Comparison of ENCODE assay signal across 31 mouse cellular contexts in genomic region chr11:100360175-100360574, GRCm38 (mm10). TPM values are rescaled to one million over a fixed set of nuclear protein-coding genes. Genes with fewer than 3 reads are reported as not detected.
DNase-seq lines count a peak whose midpoint lies in the region; ATAC-seq and TF ChIP-seq lines count a peak whose summit lies in the region.
"Had no signal": no experiment of that assay in that cellular context is flagged by ENCODE, and none has a peak within 500 bp of the region (broad histone marks: within the 10 kb centered on the region; RNA-seq: fewer than 3 reads in every experiment).

No protein-coding gene starts in this region.

- H3K27ac ChIP-seq in kidney, postnatal 0 days: no peak overlapping the region
- H3K27ac ChIP-seq in kidney, embryonic 16.5 days (ENCODE audit: low read length): no peak overlapping the region
- no peak overlapping the region for H3K27ac ChIP-seq in CH12.LX (ENCODE audit: insufficient read depth, low read depth)
- no peak overlapping the region for H3K27ac ChIP-seq in neural tube, embryonic 15.5 days (replicated peaks)
- no peak overlapping the region for H3K27ac ChIP-seq in left cerebral cortex, adult 2 months
- H3K27ac ChIP-seq: forebrain, embryonic 10.5 days; forebrain, embryonic 13.5 days; heart, adult 2 months; heart, embryonic 10.5 days; heart, embryonic 13.5 days; hindbrain, embryonic 14.5 days; hindbrain, postnatal 0 days had no signal

- TF ChIP-seq POLR2A in CH12.LX (IDR thresholded peaks at IDR 0.05; ENCODE audit: low read depth, low read length): no peak

- H3K4me2 ChIP-seq in kidney, postnatal 0 days (ENCODE audit: low read length): no peak overlapping the region
- no peak overlapping the region for H3K4me2 ChIP-seq in kidney, embryonic 16.5 days (replicated peaks; ENCODE audit: low read depth, low read length)
- H3K4me2 ChIP-seq in CH12.LX (ENCODE audit: insufficient read depth, low read depth, poor library complexity, severe bottlenecking): no peak overlapping the region
- H3K4me2 ChIP-seq in neural tube, embryonic 15.5 days: no peak overlapping the region
- H3K4me2 ChIP-seq: forebrain, embryonic 13.5 days; heart, embryonic 13.5 days; hindbrain, embryonic 14.5 days had no signal

- ATAC-seq in kidney, postnatal 0 days (replicated peaks; ENCODE audit: low FRiP score, low read depth): no peak
- no peak for ATAC-seq in kidney, embryonic 16.5 days (ENCODE audit: low FRiP score, low TSS enrichment)
- ATAC-seq in neural tube, embryonic 15.5 days (ENCODE audit: low FRiP score): no peak
- ATAC-seq: activated CD4-positive, CD25-positive, alpha-beta regulatory T cell, adult 4 months; forebrain, embryonic 13.5 days; forebrain, embryonic 16.5 days; hindbrain, postnatal 0 days; inflammation-experienced regulatory T-cells, adult 6 months had no signal

- no peaks in the 10 kb centered on the region for H3K79me2 ChIP-seq in CH12.LX (replicated peaks; ENCODE audit: control insufficient read depth, extremely low read depth, insufficient read depth, poor library complexity, severe bottlenecking)

- no peak overlapping the region for H3K9ac ChIP-seq in kidney, postnatal 0 days (ENCODE audit: low read depth, low read length)
- H3K9ac ChIP-seq in kidney, embryonic 16.5 days (replicated peaks; ENCODE audit: low read length): no peak overlapping the region
- no peak overlapping the region for H3K9ac ChIP-seq in CH12.LX (ENCODE audit: insufficient read depth, low read depth)
- H3K9ac ChIP-seq in neural tube, embryonic 15.5 days (replicated peaks): no peak overlapping the region
- H3K9ac ChIP-seq: forebrain, embryonic 13.5 days; heart, embryonic 13.5 days; hindbrain, embryonic 14.5 days had no signal

- DNase-seq in kidney, postnatal 0 days (ENCODE audit: low spot score): no peak
- peak; percentile 21 for DNase-seq in A20 (ENCODE audit: low read depth, low spot score)
- DNase-seq in CH12.LX (ENCODE audit: extremely low read depth): no peak
- no peak for DNase-seq in left cerebral cortex, adult 2 months (ENCODE audit: extremely low spot score in 1 of 2, low spot score in 2 of 2)
- DNase-seq: adrenal gland, postnatal 10 days; adrenal gland, postnatal 36 days; cerebellum, adult 2 months; cerebellum, postnatal 10 days; cerebellum, postnatal 36 days; embryo, embryonic 11 days; gastrocnemius, postnatal 10 days; gastrocnemius, postnatal 36 days; heart, adult 2 months; heart, postnatal 14 days; heart, postnatal 4 days had no signal

- TF ChIP-seq CTCF in kidney, postnatal 0 days (IDR thresholded peaks at IDR 0.05; ENCODE audit: low read depth): 0 out of 2 replicates have a peak, but pooled peaks have one; percentile 20
- TF ChIP-seq CTCF in CH12.LX (conservative IDR thresholded peaks at IDR 0.05 in 1 of 2, IDR thresholded peaks at IDR 0.05 in 1 of 2; ENCODE audit: low read depth in 2 of 2, low read length in 2 of 2): peak in 1 of 2 experiments; percentile 60; a peak in 2 of 4 replicates
- TF ChIP-seq CTCF in left cerebral cortex, adult 2 months (IDR thresholded peaks at IDR 0.05): no peak; the same call in none of the 2 replicates

- in situ Hi-C loops in CH12.LX (cut with MboI; ENCODE audit: low pct_ligation_motif_present, low pct_unique_long_range_greater_than_20kb, low sequenced_read_pairs): loop anchor here (5.0 kb wide), 3 partner anchors 47 to 337 kb away; no protein-coding TSS in a partner anchor

- dilution Hi-C loops in CH12.LX (cut with MboI; ENCODE audit: extremely low pct_ligation_motif_present, extremely low pct_unique_long_range_greater_than_20kb, low sequenced_read_pairs): no loop called here

- TF ChIP-seq EP300 in CH12.LX (IDR thresholded peaks at IDR 0.05; ENCODE audit: low read length): peak; percentile 39; the same call in 1 of the 2 replicates

- no peaks in the 10 kb centered on the region; the same call in 1 of the 2 replicates for H3K4me1 ChIP-seq in kidney, postnatal 0 days (replicated peaks; ENCODE audit: insufficient read depth, low read length)
- H3K4me1 ChIP-seq in kidney, embryonic 16.5 days (ENCODE audit: insufficient read depth, low read length): peaks cover 8% of the 10 kb centered on the region
- H3K4me1 ChIP-seq in CH12.LX (ENCODE audit: control insufficient read depth in 1 of 2, insufficient read depth in 2 of 2): peaks cover 8 to 18% of the 10 kb centered on the region in 2 experiments
- H3K4me1 ChIP-seq in neural tube, embryonic 15.5 days: peaks cover 10% of the 10 kb centered on the region

- H3K27me3 ChIP-seq in kidney, postnatal 0 days (ENCODE audit: insufficient read depth, low read length): peaks cover 5% of the 10 kb centered on the region
- peaks cover 32% of the 10 kb centered on the region for H3K27me3 ChIP-seq in kidney, embryonic 16.5 days (ENCODE audit: insufficient read depth, low read length)
- H3K27me3 ChIP-seq in CH12.LX (replicated peaks): peaks cover 73% of the 10 kb centered on the region
- peaks cover 18% of the 10 kb centered on the region; the same call in 1 of the 2 replicates for H3K27me3 ChIP-seq in neural tube, embryonic 15.5 days (replicated peaks)

- intact Hi-C loops in left cerebral cortex, adult 2 months (cut with DNase I): loop anchor here (5.0 to 10.0 kb wide), 3 partner anchors 112 to 345 kb away; partner anchors contain the start of genes Dhx58 and Klhl11

- WGBS in kidney, postnatal 0 days: 82% methylated on average over 6 of the region's 6 CpGs
- 75% methylated on average over 6 of the region's 6 CpGs for WGBS in kidney, embryonic 16.5 days
- 85% methylated on average over 6 of the region's 6 CpGs for WGBS in neural tube, embryonic 15.5 days

- H3K4me3 ChIP-seq in kidney, postnatal 0 days (replicated peaks; ENCODE audit: low read depth, low read length): no peak overlapping the region
- H3K4me3 ChIP-seq in kidney, embryonic 16.5 days (ENCODE audit: low read length): no peak overlapping the region
- H3K4me3 ChIP-seq in CH12.LX (replicated peaks in 1 of 3; ENCODE audit: low read depth in 2 of 3, low read length in 2 of 3, poor library complexity in 1 of 3): no peak overlapping the region
- no peak overlapping the region for H3K4me3 ChIP-seq in neural tube, embryonic 15.5 days (replicated peaks)
- H3K4me3 ChIP-seq in left cerebral cortex, adult 2 months: no peak overlapping the region
- H3K4me3 ChIP-seq: forebrain, embryonic 10.5 days; forebrain, embryonic 13.5 days; heart, adult 2 months; heart, embryonic 10.5 days; heart, embryonic 13.5 days had no signal

- H3K9me3 ChIP-seq in kidney, postnatal 0 days (replicated peaks; ENCODE audit: low read length): no peaks in the 10 kb centered on the region
- H3K9me3 ChIP-seq in kidney, embryonic 16.5 days (ENCODE audit: low read length): no peaks in the 10 kb centered on the region
- H3K9me3 ChIP-seq in CH12.LX (replicated peaks; ENCODE audit: low read length): peaks cover 3% of the 10 kb centered on the region
- H3K9me3 ChIP-seq in neural tube, embryonic 15.5 days (replicated peaks): no peaks in the 10 kb centered on the region
- H3K9me3 ChIP-seq: forebrain, embryonic 10.5 days; forebrain, embryonic 13.5 days; heart, embryonic 10.5 days; heart, embryonic 13.5 days had no signal

- H3K36me3 ChIP-seq in kidney, postnatal 0 days (ENCODE audit: insufficient read depth, low read length): no peaks in the 10 kb centered on the region
- no peaks in the 10 kb centered on the region for H3K36me3 ChIP-seq in kidney, embryonic 16.5 days (ENCODE audit: insufficient read depth, low read length)
- H3K36me3 ChIP-seq in CH12.LX (replicated peaks in 1 of 2; ENCODE audit: control insufficient read depth in 1 of 2, insufficient read depth in 1 of 2, low read length in 1 of 2): no peaks in the 10 kb centered on the region
- H3K36me3 ChIP-seq in neural tube, embryonic 15.5 days: no peaks in the 10 kb centered on the region
- H3K36me3 ChIP-seq: forebrain, embryonic 10.5 days; heart, embryonic 10.5 days; heart, embryonic 13.5 days had no signal

- TF ChIP-seq RAD21 in CH12.LX (IDR thresholded peaks at IDR 0.05; ENCODE audit: low read depth, low read length): no peak

RNA-seq across cellular contexts. Expression of gene Hap1, which starts 4.2 kb away (rescaled TPM):
- polyA plus RNA-seq in kidney, postnatal 0 days (2015; fragmentation: Nextera tagmentation; extraction: Ambion mirVana): 13.8 and 15.7 TPM in 2 replicates
- polyA plus RNA-seq in kidney, embryonic 16.5 days (2015; fragmentation: Nextera tagmentation; extraction: Ambion mirVana): 15.5 and 18.6 TPM in 2 replicates
- total RNA-seq in CH12.LX (2012; rRNA removed): 0.21 and 0.34 TPM in 2 replicates
- total RNA-seq in CH12.LX (2014; rRNA removed): not detected in 2 replicates
- polyA plus RNA-seq in CH12.LX (2012; ENCODE audit: insufficient read length, low read depth): 0.22 TPM in 1 of 2 replicates, not detected in the other
- polyA plus RNA-seq in neural tube, embryonic 15.5 days (2015; fragmentation: Nextera tagmentation; extraction: Ambion mirVana): 233 and 264 TPM in 2 replicates
- total RNA-seq in left cerebral cortex, adult 2 months (2021): 100 to 1,000 TPM; 150 to 194 TPM
- total RNA-seq: granulocyte monocyte progenitor cell, adult 5-6 weeks had no signal

RNA-seq across cellular contexts. Expression of gene Gast, which starts 26.0 kb away (rescaled TPM):
- not detected in 2 replicates for polyA plus RNA-seq in kidney, postnatal 0 days (2015; fragmentation: Nextera tagmentation; extraction: Ambion mirVana)
- polyA plus RNA-seq in kidney, embryonic 16.5 days (2015; fragmentation: Nextera tagmentation; extraction: Ambion mirVana): not detected in 2 replicates
- total RNA-seq in CH12.LX (2012; rRNA removed) (not detected in 2 replicates), CH12.LX (2014; rRNA removed) (not detected in 2 replicates)
- polyA plus RNA-seq in CH12.LX (2012; ENCODE audit: insufficient read length, low read depth): not detected in 2 replicates
- 0.75 TPM in 1 of 2 replicates, not detected in the other for polyA plus RNA-seq in neural tube, embryonic 15.5 days (2015; fragmentation: Nextera tagmentation; extraction: Ambion mirVana)
- total RNA-seq in left cerebral cortex, adult 2 months (2021): not detected
- total RNA-seq: adrenal gland, postnatal 10 days; adrenal gland, postnatal 36 days; gastrocnemius, adult 18-20 months; gastrocnemius, postnatal 10 days; gastrocnemius, postnatal 36 days; granulocyte monocyte progenitor cell, adult 5-6 weeks; heart, adult 2 months; heart, postnatal 14 days; heart, postnatal 4 days; hindbrain, postnatal 0 days had no signal
- polyA plus RNA-seq: activated CD4-positive, CD25-positive, alpha-beta regulatory T cell, adult 4 months; cerebellum, adult 2 months; embryonic facial prominence, embryonic 11.5 days; forebrain, embryonic 10.5 days; forebrain, embryonic 16.5 days; heart, adult 2 months; heart, embryonic 10.5 days; heart, embryonic 13.5 days; heart, embryonic 16.5 days; hindbrain, embryonic 11.5 days; inflammation-experienced regulatory T-cells, adult 6 months had no signal

RNA-seq across cellular contexts. Expression of gene Jup, which starts 37.4 kb away (rescaled TPM):
- polyA plus RNA-seq in kidney, postnatal 0 days (2015; fragmentation: Nextera tagmentation; extraction: Ambion mirVana): 119 and 129 TPM in 2 replicates
- 153 and 154 TPM in 2 replicates for polyA plus RNA-seq in kidney, embryonic 16.5 days (2015; fragmentation: Nextera tagmentation; extraction: Ambion mirVana)
- total RNA-seq in CH12.LX (2012; rRNA removed): 0.92 and 1.1 TPM in 2 replicates
- total RNA-seq in CH12.LX (2014; rRNA removed): 0.34 and 0.68 TPM in 2 replicates
- polyA plus RNA-seq in CH12.LX (2012; ENCODE audit: insufficient read length, low read depth): 1.3 and 1.4 TPM in 2 replicates
- 58.2 and 74.6 TPM in 2 replicates for polyA plus RNA-seq in neural tube, embryonic 15.5 days (2015; fragmentation: Nextera tagmentation; extraction: Ambion mirVana)
- total RNA-seq in left cerebral cortex, adult 2 months (2021): 10 to 100 TPM; 51.2 to 53.7 TPM

RNA-seq across cellular contexts. Expression of gene Eif1, which starts 40.5 kb away (rescaled TPM):
- polyA plus RNA-seq in kidney, postnatal 0 days (2015; fragmentation: Nextera tagmentation; extraction: Ambion mirVana): 1,736 and 1,746 TPM in 2 replicates
- polyA plus RNA-seq in kidney, embryonic 16.5 days (2015; fragmentation: Nextera tagmentation; extraction: Ambion mirVana): 1,403 and 1,568 TPM in 2 replicates
- total RNA-seq in CH12.LX (2012; rRNA removed) (249 and 265 TPM in 2 replicates), CH12.LX (2014; rRNA removed) (401 and 406 TPM in 2 replicates)
- 989 and 1,001 TPM in 2 replicates for polyA plus RNA-seq in CH12.LX (2012; ENCODE audit: insufficient read length, low read depth)
- 1,270 and 1,336 TPM in 2 replicates for polyA plus RNA-seq in neural tube, embryonic 15.5 days (2015; fragmentation: Nextera tagmentation; extraction: Ambion mirVana)
- 100 to 1,000 TPM; 746 to 811 TPM for total RNA-seq in left cerebral cortex, adult 2 months (2021)

RNA-seq across cellular contexts. Expression of gene P3h4, which starts 54.5 kb away (rescaled TPM):
- 51.4 and 54.5 TPM in 2 replicates for polyA plus RNA-seq in kidney, postnatal 0 days (2015; fragmentation: Nextera tagmentation; extraction: Ambion mirVana)
- 63.1 and 69.1 TPM in 2 replicates for polyA plus RNA-seq in kidney, embryonic 16.5 days (2015; fragmentation: Nextera tagmentation; extraction: Ambion mirVana)
- total RNA-seq in CH12.LX (2012; rRNA removed) (0.04 TPM in 1 of 2 replicates, not detected in the other), CH12.LX (2014; rRNA removed) (not detected in 2 replicates)
- polyA plus RNA-seq in CH12.LX (2012; ENCODE audit: insufficient read length, low read depth): not detected in 2 replicates
- 24.3 and 24.4 TPM in 2 replicates for polyA plus RNA-seq in neural tube, embryonic 15.5 days (2015; fragmentation: Nextera tagmentation; extraction: Ambion mirVana)
- total RNA-seq in left cerebral cortex, adult 2 months (2021): 1 to 10 TPM; 7.6 to 9.4 TPM
- total RNA-seq: granulocyte monocyte progenitor cell, adult 5-6 weeks had no signal
- polyA plus RNA-seq: activated CD4-positive, CD25-positive, alpha-beta regulatory T cell, adult 4 months had no signal

Comparison
In these comparisons a context has a peak if more than half of its experiments do, and no peak if none do; other contexts are left out.
1. RNA of gene Hap1, which starts 4.2 kb away (polyA plus RNA-seq): 233 to 264 TPM in neural tube, embryonic 15.5 days; 15.5 to 18.6 TPM in kidney, embryonic 16.5 days, 13.8 to 15.7 TPM in kidney, postnatal 0 days and 0.22 TPM in CH12.LX; every median in the first group is over 10 times any median in the second.
2. RNA of gene Jup, which starts 37.4 kb away (polyA plus RNA-seq): 153 to 154 TPM in kidney, embryonic 16.5 days, 119 to 129 TPM in kidney, postnatal 0 days and 58.2 to 74.6 TPM in neural tube, embryonic 15.5 days; 1.3 to 1.4 TPM in CH12.LX; every median in the first group is over 10 times any median in the second.